8 mouse cellular contexts compared by ENCODE assay signal in the genomic region with DNA sequence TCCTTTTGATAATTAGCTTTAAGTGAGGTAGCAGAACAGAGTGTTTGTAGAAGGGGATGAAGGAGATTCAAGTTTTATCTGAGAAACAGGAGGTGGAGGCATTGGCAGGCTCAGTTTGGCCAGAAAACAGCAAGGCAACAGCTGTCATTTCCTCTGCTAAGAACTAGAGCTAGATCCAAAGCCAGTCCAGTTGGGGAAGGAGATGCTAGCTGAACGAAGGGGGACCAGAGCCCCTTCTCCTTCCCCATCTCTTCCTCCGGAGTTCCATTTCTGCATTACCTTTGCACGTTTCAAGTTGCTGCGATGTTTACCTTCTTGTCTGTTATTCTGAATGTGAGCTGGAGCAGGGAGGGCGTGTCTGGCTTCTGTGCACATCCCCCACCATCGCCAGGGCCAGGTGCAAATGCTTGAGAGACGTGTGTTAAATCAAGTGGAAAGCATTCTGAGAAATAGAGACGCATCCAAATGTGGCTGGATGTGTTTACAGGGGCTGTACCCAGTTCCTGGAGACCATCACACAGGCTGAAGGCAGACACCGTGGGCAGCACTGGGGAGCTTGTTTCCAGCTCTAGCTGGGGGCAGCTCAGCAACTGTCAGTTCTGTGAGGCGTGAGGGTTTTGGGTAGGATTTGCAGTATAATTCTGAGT.
DNase-seq lines count a peak whose midpoint lies in the region; TF ChIP-seq lines count a peak whose summit lies in the region.
"Had no signal": no experiment of that assay in that cellular context is flagged by ENCODE, and none has a peak within 500 bp of the region (broad histone marks: within the 10 kb centered on the region; RNA-seq: fewer than 3 reads in every experiment).

No protein-coding gene starts in this region.

- intact Hi-C loops in left cerebral cortex, adult 2 months (cut with DNase I) = loop anchor here (10.0 kb wide), 1 partner anchor 180 kb away; the partner anchor contains the start of gene Trpc4

- no peak for TF ChIP-seq CTCF in left cerebral cortex, adult 2 months (IDR thresholded peaks at IDR 0.05)

- peak; percentile 5 for DNase-seq in lung, postnatal 10 days
- no peak for DNase-seq in lung, postnatal 25 days (ENCODE audit: low spot score)
- DNase-seq in embryo, embryonic 9.5 days (ENCODE audit: extremely low spot score) = peak; percentile 4
- peak in 1 of 2 experiments; percentile 18 for DNase-seq in left cerebral cortex, adult 2 months (ENCODE audit: extremely low spot score in 1 of 2, low spot score in 2 of 2)
- peak; percentile 24 to 25 for DNase-seq in thymus, postnatal 10 days (ENCODE audit: low spot score in 2 of 2)
- DNase-seq in cerebellum, adult 18-20 months = no peak
- no peak for DNase-seq in c-Kit-positive CD71-positive TER-119-positive erythroid progenitor cells, embryonic 14.5 days (ENCODE audit: low spot score)
- DNase-seq: kidney, postnatal 10 days had no signal

- H3K4me3 ChIP-seq in left cerebral cortex, adult 2 months = no peak overlapping the region

- peak overlapping the region; percentile 53; the same call in 1 of the 2 replicates for H3K27ac ChIP-seq in left cerebral cortex, adult 2 months

Comparison
In these comparisons a context has a peak if more than half of its experiments do, and no peak if none do; other contexts are left out.
1. DNase-seq: peak in lung, postnatal 10 days (single experiment), embryo, embryonic 9.5 days (single experiment) and thymus, postnatal 10 days (2 of 2); none in lung, postnatal 25 days (single experiment), cerebellum, adult 18-20 months (0 of 2) and c-Kit-positive CD71-positive TER-119-positive erythroid progenitor cells, embryonic 14.5 days (single experiment).